Mouse (Mus musculus): ENCODE data around the gene Tln2. TPM values are rescaled to one million over a fixed set of nuclear protein-coding genes. Genes with fewer than 3 reads are reported as not detected.

Tln2 gene
- total RNA-seq, 2 experiments from 2014 or later, result 101 to 103 TPM

- intact Hi-C loops (cut with DNase I; ENCODE audit: low total_unique reads), result no loop called here
Measured at GRCm38 (mm10) chr9:67549811-67550501, 9.5 kb downstream of the Tln2 start.

GRCm38 (mm10) chr9:67549332-67549731 is 10.2 kb downstream of the Tln2 start:
- intact Hi-C loops (cut with DNase I; ENCODE audit: low total_unique reads), result no loop called here
- DNase-seq, result peak; percentile 69

More at GRCm38 (mm10) chr9:67549811-67550501, 9.5 kb downstream of the Tln2 start:
- no peak for DNase-seq

GRCm38 (mm10) chr9:67546650-67547049 is 12.9 kb downstream of the Tln2 start:
- no peak for DNase-seq
- intact Hi-C loops (cut with DNase I; ENCODE audit: low total_unique reads), result no loop called here

GRCm38 (mm10) chr9:67545794-67546193 is 13.7 kb downstream of the Tln2 start:
- intact Hi-C loops (cut with DNase I; ENCODE audit: low total_unique reads), result no loop called here
- DNase-seq, result no peak

GRCm38 (mm10) chr9:67544783-67545182 is 14.7 kb downstream of the Tln2 start:
- DNase-seq, result no peak
- intact Hi-C loops (cut with DNase I; ENCODE audit: low total_unique reads), result no loop called here

- no peak for DNase-seq
- intact Hi-C loops (cut with DNase I; ENCODE audit: low total_unique reads), result no loop called here
Measured at GRCm38 (mm10) chr9:67541948-67542347, 17.6 kb downstream of the Tln2 start.

GRCm38 (mm10) chr9:67539776-67540706 is 19.5 kb downstream of the Tln2 start:
- intact Hi-C loops (cut with DNase I; ENCODE audit: low total_unique reads), result no loop called here
- no peak for DNase-seq

- DNase-seq, result no peak
- intact Hi-C loops (cut with DNase I; ENCODE audit: low total_unique reads), result no loop called here
Measured at GRCm38 (mm10) chr9:67534420-67534819, 25.1 kb downstream of the Tln2 start.

GRCm38 (mm10) chr9:67533260-67533659 is 26.2 kb downstream of the Tln2 start:
- intact Hi-C loops (cut with DNase I; ENCODE audit: low total_unique reads), result no loop called here
- no peak for DNase-seq

- intact Hi-C loops (cut with DNase I; ENCODE audit: low total_unique reads), result no loop called here
Measured at GRCm38 (mm10) chr9:67532631-67533030, 26.9 kb downstream of the Tln2 start.

GRCm38 (mm10) chr9:67529600-67529999 is 29.9 kb downstream of the Tln2 start:
- DNase-seq, result no peak
- intact Hi-C loops (cut with DNase I; ENCODE audit: low total_unique reads), result no loop called here

More at GRCm38 (mm10) chr9:67532631-67533030, 26.9 kb downstream of the Tln2 start:
- DNase-seq, result no peak

- intact Hi-C loops (cut with DNase I; ENCODE audit: low total_unique reads), result no loop called here
- DNase-seq, result no peak
Measured at GRCm38 (mm10) chr9:67527726-67528125, 31.8 kb downstream of the Tln2 start.

GRCm38 (mm10) chr9:67521736-67522135 is 37.8 kb downstream of the Tln2 start:
- intact Hi-C loops (cut with DNase I; ENCODE audit: low total_unique reads), result no loop called here
- no peak for DNase-seq

GRCm38 (mm10) chr9:67509510-67509909 is 50.0 kb downstream of the Tln2 start:
- no peak for DNase-seq
- intact Hi-C loops (cut with DNase I; ENCODE audit: low total_unique reads), result no loop called here

GRCm38 (mm10) chr9:67504669-67505260 is 54.7 kb downstream of the Tln2 start:
- no peak for DNase-seq
- intact Hi-C loops (cut with DNase I; ENCODE audit: low total_unique reads), result no loop called here

GRCm38 (mm10) chr9:67501801-67502200 is 57.7 kb downstream of the Tln2 start:
- intact Hi-C loops (cut with DNase I; ENCODE audit: low total_unique reads), result no loop called here
- no peak for DNase-seq

- intact Hi-C loops (cut with DNase I; ENCODE audit: low total_unique reads), result no loop called here
- DNase-seq, result no peak
Measured at GRCm38 (mm10) chr9:67496368-67496767, 63.1 kb downstream of the Tln2 start.

- intact Hi-C loops (cut with DNase I; ENCODE audit: low total_unique reads), result no loop called here
- DNase-seq, result no peak
Measured at GRCm38 (mm10) chr9:67495350-67495749, 64.2 kb downstream of the Tln2 start.

- intact Hi-C loops (cut with DNase I; ENCODE audit: low total_unique reads), result no loop called here
Measured at GRCm38 (mm10) chr9:67493876-67494552, 65.5 kb downstream of the Tln2 start.

GRCm38 (mm10) chr9:67489370-67489769 is 70.1 kb downstream of the Tln2 start:
- intact Hi-C loops (cut with DNase I; ENCODE audit: low total_unique reads), result no loop called here

More at GRCm38 (mm10) chr9:67493876-67494552, 65.5 kb downstream of the Tln2 start:
- peak; percentile 31 for DNase-seq

More at GRCm38 (mm10) chr9:67489370-67489769, 70.1 kb downstream of the Tln2 start:
- no peak for DNase-seq
